Mouse (Mus musculus) midbrain, embryonic 12.5 days (tissue): ENCODE measurements around the gene Osmr. TPM values are rescaled to one million over a fixed set of nuclear protein-coding genes. Genes with fewer than 3 reads are reported as not detected.
"Not testable (repeated sequence)": the region's sequence is repeated elsewhere in the genome, so short reads cannot be mapped to it uniquely, and the experiment has no call there.

Source experiments
- ATAC-seq: fragments of 200-750 bp; cut with Nextera tagmentation; 2 replicates; pipeline ENCODE4 v1.8.0; 2017; ENCODE audit warnings: low read depth, moderate TSS enrichment, moderate library complexity; ENCODE audit not compliant: low FRiP score
- H3K27ac ChIP-seq: fragments of 300-500 bp; sonication (generic); replicated peaks from 2 replicates; pipeline ENCODE4 v1.5.1; 2016; ENCODE audit warnings: mild to moderate bottlenecking
- H3K27me3 ChIP-seq: fragments of 300-500 bp; sonication (generic); 2 replicates; pipeline ENCODE4 v1.6.1; 2016; ENCODE audit warnings: mild to moderate bottlenecking
- H3K36me3 ChIP-seq: fragments of 300-500 bp; sonication (generic); 2 replicates; pipeline ENCODE4 v1.6.1; 2016
- H3K4me1 ChIP-seq: fragments of 300-500 bp; sonication (generic); 2 replicates; pipeline ENCODE4 v1.6.1; 2016
- H3K4me2 ChIP-seq: fragments of 300-500 bp; sonication (generic); replicated peaks from 2 replicates; pipeline ENCODE4 v1.6.1; 2016; ENCODE audit warnings: mild to moderate bottlenecking, moderate library complexity
- H3K4me3 ChIP-seq: fragments of 300-500 bp; sonication (generic); 2 replicates; pipeline ENCODE4 v1.5.1; 2016; ENCODE audit warnings: mild to moderate bottlenecking
- H3K9ac ChIP-seq: fragments of 300-500 bp; sonication (generic); replicated peaks from 2 replicates; pipeline ENCODE4 v1.6.1; 2016; ENCODE audit warnings: mild to moderate bottlenecking, moderate library complexity
- H3K9me3 ChIP-seq: fragments of 300-500 bp; sonication (generic); 2 replicates; pipeline ENCODE4 v1.6.1; 2016; ENCODE audit warnings: mild to moderate bottlenecking
- WGBS: fragments of 180-500 bp; shearing (Covaris S2); methylation state at CpG from one replicate; pipeline ENCODE4 v1.1.7; 2016; 5-methylcytosine and 5-hydroxymethylcytosine counted together
- polyA plus RNA-seq: library from polyadenylated mRNA; unstranded; fragments of >200 nt; fragmentation: Nextera tagmentation; extraction: Ambion mirVana; gene quantifications from 2 replicates; pipeline ENCODE4 v1.2.1, GENCODE M21; 2016

The Osmr gene
- polyA plus RNA-seq, 1 experiment from 2014 or later: 0.70 TPM

DNA sequence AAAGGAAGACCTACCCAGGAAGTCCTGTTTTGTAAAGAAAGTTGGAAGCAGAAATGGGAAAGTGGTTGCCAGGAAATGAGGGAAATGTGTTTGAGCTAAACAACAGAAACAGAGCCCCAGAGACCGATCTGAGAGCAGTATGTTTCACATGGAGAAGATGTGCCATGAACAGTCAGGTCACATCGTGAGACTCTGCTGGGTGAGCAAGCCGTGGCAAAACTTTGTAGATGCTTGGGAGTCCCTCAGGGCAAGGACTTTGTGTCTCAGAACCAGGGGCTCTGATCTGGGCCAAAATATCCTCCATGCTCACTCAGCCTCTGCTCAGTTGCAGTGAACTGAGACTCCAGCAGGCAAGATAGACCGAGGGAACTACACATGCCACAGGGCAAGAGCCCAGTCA lies 15.9 kb downstream of the Osmr start:
- Histone ChIP-seq H3K27ac (no peak overlapping the region), H3K4me1 (no peaks in the 10 kb centered on the region), H3K27me3 (peaks cover 16% of the 10 kb centered on the region), H3K36me3 (no peaks in the 10 kb centered on the region), H3K9me3 (no peaks in the 10 kb centered on the region), H3K4me2 (no peak overlapping the region), H3K4me3 (no peak overlapping the region), H3K9ac (no peak overlapping the region)
- 88% methylated on average over 4 of the region's 4 CpGs for WGBS
- ATAC-seq: no peak

- Histone ChIP-seq H3K9me3 (no peaks in the 10 kb centered on the region), H3K27me3 (peaks cover 8% of the 10 kb centered on the region; the same call in 1 of the 2 replicates), H3K4me1 (no peaks in the 10 kb centered on the region), H3K4me2 (no peak overlapping the region), H3K27ac (no peak overlapping the region), H3K9ac (no peak overlapping the region), H3K36me3 (no peaks in the 10 kb centered on the region), H3K4me3 (no peak overlapping the region)
- peak; percentile 52; the same call in 1 of the 2 replicates for ATAC-seq
- WGBS: 70% methylated on average over 9 of the region's 9 CpGs
Observed at GRCm38 (mm10) chr15:6857270-6857905, 17.4 kb downstream of the Osmr start.

DNA sequence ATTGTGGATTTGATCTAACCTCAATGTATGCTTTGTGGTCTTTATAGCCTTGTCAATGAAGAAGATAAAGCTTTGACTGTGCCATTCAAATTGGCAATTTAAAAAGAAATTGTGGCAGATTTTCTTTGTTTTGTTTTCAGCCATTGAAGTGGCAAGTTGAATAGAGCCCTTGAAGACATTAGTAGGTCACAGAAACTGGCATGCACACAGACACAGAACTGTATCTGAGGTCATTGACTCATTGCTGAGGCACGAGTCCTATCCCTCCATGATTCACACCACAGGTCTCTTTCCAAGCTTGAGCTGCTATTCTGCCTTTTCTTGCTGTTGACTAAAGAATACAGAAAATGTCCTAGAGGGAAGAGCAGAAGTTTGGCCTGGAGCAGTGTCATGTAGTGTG lies 24.9 kb downstream of the Osmr start:
- 50% methylated on average over 1 of the region's 1 CpGs for WGBS

GRCm38 (mm10) chr15:6840199-6840598 lies 34.6 kb downstream of the Osmr start:
- no peak overlapping the region for H3K4me3 ChIP-seq
- no peak overlapping the region for H3K4me2 ChIP-seq
- no peak for ATAC-seq
- H3K27ac ChIP-seq: no peak overlapping the region
- WGBS: 52% methylated on average over 4 of the region's 4 CpGs
- H3K9ac ChIP-seq: no peak overlapping the region
- H3K9me3 ChIP-seq: no peaks in the 10 kb centered on the region
- no peaks in the 10 kb centered on the region for H3K27me3 ChIP-seq
- no peaks in the 10 kb centered on the region for H3K4me1 ChIP-seq
- no peaks in the 10 kb centered on the region for H3K36me3 ChIP-seq

More for the DNA sequence above, 24.9 kb downstream of the Osmr start:
- H3K4me2 ChIP-seq: no peak overlapping the region
- ATAC-seq: no peak
- no peaks in the 10 kb centered on the region for H3K9me3 ChIP-seq
- H3K4me1 ChIP-seq: no peaks in the 10 kb centered on the region
- no peak overlapping the region for H3K27ac ChIP-seq
- no peak overlapping the region for H3K4me3 ChIP-seq
- no peak overlapping the region for H3K9ac ChIP-seq
- no peaks in the 10 kb centered on the region for H3K27me3 ChIP-seq
- H3K36me3 ChIP-seq: no peaks in the 10 kb centered on the region

GRCm38 (mm10) chr15:6815807-6816206 lies 59.0 kb downstream of the Osmr start:
- no peak for ATAC-seq
- WGBS: 86% methylated on average over 4 of the region's 4 CpGs
- Histone ChIP-seq H3K27ac (no peak overlapping the region), H3K4me1 (no peaks in the 10 kb centered on the region), H3K9me3 (peaks cover 5% of the 10 kb centered on the region; the same call in 1 of the 2 replicates), H3K27me3 (no peaks in the 10 kb centered on the region), H3K4me3 (no peak overlapping the region), H3K9ac (no peak overlapping the region), H3K4me2 (no peak overlapping the region), H3K36me3 (no peaks in the 10 kb centered on the region)

DNA sequence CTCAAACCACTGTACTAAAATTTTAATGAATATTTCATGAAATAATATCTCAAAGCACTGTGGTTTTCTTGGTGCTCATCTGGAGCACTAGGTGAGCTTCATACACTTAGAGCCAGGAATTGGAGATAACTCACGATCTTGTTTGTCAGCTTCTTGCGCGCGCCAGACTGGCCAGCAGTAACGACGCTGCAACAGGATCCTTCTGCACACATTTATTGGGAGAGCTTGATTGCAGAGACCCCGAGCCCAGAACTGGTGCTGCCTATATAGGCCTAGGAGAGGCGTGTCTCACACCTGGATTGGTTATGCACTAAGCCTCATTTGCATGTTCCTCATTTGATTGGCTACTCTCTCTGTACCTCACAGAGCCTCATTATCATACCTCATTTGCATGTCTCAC lies 73.6 kb downstream of the Osmr start:
- H3K36me3 ChIP-seq: peaks cover 36% of the 10 kb centered on the region
- H3K4me2 ChIP-seq, H3K27me3 ChIP-seq, ATAC-seq, H3K4me1 ChIP-seq, H3K9me3 ChIP-seq, H3K4me3 ChIP-seq, H3K9ac ChIP-seq, H3K27ac ChIP-seq: not testable (repeated sequence)
- 96% methylated on average over 8 of the region's 8 CpGs for WGBS

DNA sequence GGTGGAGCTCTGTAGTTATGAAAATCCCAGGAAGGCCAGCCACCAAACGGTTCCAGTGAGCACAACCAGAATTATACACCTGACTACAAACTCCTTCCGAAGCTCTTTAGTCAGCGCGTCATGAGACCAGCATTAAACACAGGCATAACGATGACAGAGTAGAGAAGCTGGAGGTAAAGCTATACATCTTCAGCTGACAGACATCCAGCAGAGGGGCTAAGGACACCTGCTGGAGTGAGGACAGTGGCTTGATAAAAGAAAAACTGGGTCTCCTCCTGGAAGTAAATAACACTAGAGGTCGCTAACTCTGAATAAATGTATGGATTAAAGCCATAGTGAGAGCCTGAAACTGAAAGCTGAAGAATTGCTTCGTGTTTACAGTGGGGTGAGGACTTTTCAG lies 81.9 kb downstream of the Osmr start:
- no peak for ATAC-seq

GRCm38 (mm10) chr15:6791648-6792047 lies 83.1 kb downstream of the Osmr start:
- Histone ChIP-seq H3K9me3 (no peaks in the 10 kb centered on the region), H3K9ac (no peak overlapping the region), H3K4me3 (no peak overlapping the region), H3K27me3 (no peaks in the 10 kb centered on the region), H3K4me1 (no peaks in the 10 kb centered on the region), H3K36me3 (peaks cover 91% of the 10 kb centered on the region), H3K27ac (no peak overlapping the region), H3K4me2 (no peak overlapping the region)
- 93% methylated on average over 11 of the region's 11 CpGs for WGBS
- ATAC-seq: no peak

More for the DNA sequence above, 81.9 kb downstream of the Osmr start:
- WGBS: 87% methylated on average over 7 of the region's 7 CpGs
- no peaks in the 10 kb centered on the region for H3K9me3 ChIP-seq
- peaks cover 93% of the 10 kb centered on the region for H3K36me3 ChIP-seq
- H3K27me3 ChIP-seq: no peaks in the 10 kb centered on the region
- no peak overlapping the region for H3K9ac ChIP-seq
- no peak overlapping the region for H3K4me3 ChIP-seq
- no peaks in the 10 kb centered on the region for H3K4me1 ChIP-seq
- H3K27ac ChIP-seq: no peak overlapping the region
- no peak overlapping the region for H3K4me2 ChIP-seq

GRCm38 (mm10) chr15:6790011-6790410 lies 84.8 kb downstream of the Osmr start:
- Histone ChIP-seq H3K9ac (no peak overlapping the region), H3K4me2 (no peak overlapping the region), H3K36me3 (peaks cover 88% of the 10 kb centered on the region), H3K4me3 (no peak overlapping the region), H3K27ac (no peak overlapping the region), H3K27me3 (no peaks in the 10 kb centered on the region), H3K4me1 (no peaks in the 10 kb centered on the region), H3K9me3 (no peaks in the 10 kb centered on the region)
- WGBS: 97% methylated on average over 7 of the region's 7 CpGs
- ATAC-seq: no peak

- H3K4me3 ChIP-seq: no peak overlapping the region
- peaks cover 83% of the 10 kb centered on the region for H3K36me3 ChIP-seq
- H3K4me1 ChIP-seq: no peaks in the 10 kb centered on the region
- H3K27ac ChIP-seq: no peak overlapping the region
- no peak overlapping the region for H3K9ac ChIP-seq
- no peaks in the 10 kb centered on the region for H3K27me3 ChIP-seq
- ATAC-seq: no peak
- H3K4me2 ChIP-seq: no peak overlapping the region
- H3K9me3 ChIP-seq: no peaks in the 10 kb centered on the region
- 95% methylated on average over 10 of the region's 10 CpGs for WGBS
Observed at GRCm38 (mm10) chr15:6787236-6787635, 87.5 kb downstream of the Osmr start.

- Histone ChIP-seq H3K4me2 (no peak overlapping the region), H3K9me3 (no peaks in the 10 kb centered on the region), H3K9ac (no peak overlapping the region), H3K4me1 (no peaks in the 10 kb centered on the region), H3K4me3 (no peak overlapping the region), H3K36me3 (peaks cover 82% of the 10 kb centered on the region), H3K27ac (no peak overlapping the region), H3K27me3 (no peaks in the 10 kb centered on the region)
- ATAC-seq: no peak
- 95% methylated on average over 10 of the region's 10 CpGs for WGBS
Observed at GRCm38 (mm10) chr15:6786212-6786611, 88.6 kb downstream of the Osmr start.

GRCm38 (mm10) chr15:6772265-6772664 lies 102.5 kb downstream of the Osmr start:
- H3K4me3 ChIP-seq: no peak overlapping the region

More at GRCm38 (mm10) chr15:6772265-6772664, 102.5 kb downstream of the Osmr start:
- 91% methylated on average over 3 of the region's 3 CpGs for WGBS
- Histone ChIP-seq H3K9ac (no peak overlapping the region), H3K4me1 (no peaks in the 10 kb centered on the region), H3K27me3 (no peaks in the 10 kb centered on the region), H3K27ac (no peak overlapping the region), H3K9me3 (no peaks in the 10 kb centered on the region), H3K4me2 (no peak overlapping the region), H3K36me3 (peaks cover 65% of the 10 kb centered on the region)
- no peak for ATAC-seq
